Mouse (Mus musculus) E14TG2a.4 (cell line): ENCODE measurements around the gene Kcnip4.

ENCODE experiments used
- H3K27me3 ChIP-seq: 2 replicates; pipeline ENCODE4 v1.6.1; 2014; ENCODE audit warnings: low read length, control low read depth; ENCODE audit not compliant: insufficient read depth
- H3K36me3 ChIP-seq: 2 replicates; pipeline ENCODE4 v1.6.1; 2014; ENCODE audit warnings: low read length, control low read depth; ENCODE audit not compliant: insufficient read depth
- H3K4me1 ChIP-seq: replicated peaks from 2 replicates; pipeline ENCODE4 v1.6.1; 2014; ENCODE audit warnings: low read depth, low read length, control low read depth
- H3K4me3 ChIP-seq: replicated peaks from 2 replicates; pipeline ENCODE4 v1.5.1; 2014; ENCODE audit warnings: mild to moderate bottlenecking, low read length
- H3K9me3 ChIP-seq: 2 replicates; pipeline ENCODE4 v1.6.1; 2014; ENCODE audit warnings: low read length, control low read depth
- CTCF ChIP-seq: conservative IDR thresholded peaks from 2 replicates; pipeline ENCODE4 v1.5.1; 2014; ENCODE audit warnings: low read length
- NANOG ChIP-seq: IDR thresholded peaks from 2 replicates; pipeline ENCODE4 v1.6.1; 2014; ENCODE audit warnings: borderline replicate concordance, low read length, mixed read lengths
- POU5F1 ChIP-seq: IDR thresholded peaks from 2 replicates; pipeline ENCODE4 v1.6.1; 2014; ENCODE audit warnings: low read length, borderline replicate concordance

The Kcnip4 gene

DNA sequence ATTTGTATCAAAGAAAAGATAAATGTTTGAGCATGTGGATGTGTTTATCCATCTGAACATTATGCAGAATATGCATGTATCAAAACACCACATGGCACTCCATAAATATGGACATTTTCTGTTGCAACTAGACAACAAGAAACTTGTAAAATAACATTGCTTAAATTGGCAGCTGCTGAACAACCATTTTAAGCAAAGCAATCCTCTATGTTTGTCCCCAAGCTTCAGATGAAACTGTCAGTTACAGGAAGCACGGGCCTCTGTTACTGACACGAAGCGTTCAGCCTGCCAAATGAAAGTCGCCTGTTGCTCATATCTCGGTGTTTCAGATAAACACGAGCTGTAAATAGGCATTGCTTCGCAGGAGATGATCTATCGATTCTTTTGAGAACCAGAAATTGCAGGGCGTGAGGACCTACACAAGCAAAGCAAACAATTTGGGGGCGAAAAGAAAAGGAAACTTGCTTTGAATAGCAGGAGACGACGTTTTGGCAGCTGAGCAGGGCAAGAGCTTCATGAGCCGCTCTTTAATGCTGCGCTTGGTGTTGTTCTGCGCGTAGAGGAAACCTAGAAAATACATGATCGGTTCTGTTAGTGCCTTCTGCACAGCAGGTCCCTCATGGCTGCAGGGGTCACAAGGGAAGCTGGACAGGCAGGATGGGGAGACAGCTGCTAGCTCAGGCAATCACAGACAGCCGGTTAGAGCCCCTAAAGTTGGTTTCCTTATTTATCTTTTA, 1015.3 kb downstream of the Kcnip4 start:
- TF ChIP-seq CTCF, result no peak
- TF ChIP-seq POU5F1, result no peak
- TF ChIP-seq NANOG, result no peak
- Histone ChIP-seq H3K4me1 (peaks cover 5% of the 10 kb centered on the region), H3K9me3 (no peaks in the 10 kb centered on the region), H3K36me3 (no peaks in the 10 kb centered on the region), H3K4me3 (no peak overlapping the region), H3K27me3 (no peaks in the 10 kb centered on the region)

DNA sequence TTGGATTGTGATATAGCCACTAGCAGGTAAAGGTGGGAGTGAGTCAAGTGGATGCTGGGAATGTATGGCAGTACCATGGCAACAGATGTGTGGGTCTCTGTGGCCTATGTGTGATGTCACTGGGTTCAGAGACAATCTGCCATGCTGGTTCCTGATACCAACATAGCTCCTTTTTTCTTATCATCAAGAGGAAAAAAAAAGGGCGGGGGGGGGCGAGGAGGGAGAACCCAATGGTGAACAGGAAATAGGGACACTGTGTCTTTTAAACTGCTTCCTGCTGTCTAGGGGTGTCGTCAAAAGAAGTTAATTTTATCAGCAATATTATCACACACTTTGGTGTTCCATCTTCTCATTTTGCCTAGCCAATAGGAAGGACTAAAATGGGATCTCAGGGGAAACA, 1021.6 kb downstream of the Kcnip4 start:
- peaks cover 10% of the 10 kb centered on the region for H3K4me1 ChIP-seq
- no peaks in the 10 kb centered on the region for H3K9me3 ChIP-seq
- H3K36me3 ChIP-seq, result no peaks in the 10 kb centered on the region
- TF ChIP-seq NANOG (no peak), CTCF (no peak), POU5F1 (no peak)
- no peak overlapping the region for H3K4me3 ChIP-seq
- no peaks in the 10 kb centered on the region for H3K27me3 ChIP-seq

DNA sequence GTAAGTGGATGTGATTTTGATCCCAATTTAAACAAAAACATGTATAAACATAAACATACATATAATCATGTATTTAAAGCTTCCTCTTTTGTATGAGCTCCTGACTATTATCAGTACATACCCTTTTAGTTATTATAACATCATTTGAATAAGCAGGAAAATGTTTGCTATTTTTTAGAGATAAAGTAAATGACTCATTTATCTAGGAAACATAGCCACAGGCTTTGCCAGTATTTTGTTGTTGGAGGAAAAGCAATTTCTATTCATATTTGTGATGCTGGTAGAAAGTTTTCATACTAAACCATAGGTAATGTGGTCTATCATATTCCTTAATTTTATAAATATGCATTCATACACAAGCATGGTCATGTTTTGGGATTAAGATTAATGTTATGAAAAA, 1022.3 kb downstream of the Kcnip4 start:
- Histone ChIP-seq H3K9me3 (no peaks in the 10 kb centered on the region), H3K36me3 (no peaks in the 10 kb centered on the region), H3K4me3 (no peak overlapping the region), H3K4me1 (peaks cover 10% of the 10 kb centered on the region), H3K27me3 (no peaks in the 10 kb centered on the region)
- TF ChIP-seq POU5F1, result no peak

DNA sequence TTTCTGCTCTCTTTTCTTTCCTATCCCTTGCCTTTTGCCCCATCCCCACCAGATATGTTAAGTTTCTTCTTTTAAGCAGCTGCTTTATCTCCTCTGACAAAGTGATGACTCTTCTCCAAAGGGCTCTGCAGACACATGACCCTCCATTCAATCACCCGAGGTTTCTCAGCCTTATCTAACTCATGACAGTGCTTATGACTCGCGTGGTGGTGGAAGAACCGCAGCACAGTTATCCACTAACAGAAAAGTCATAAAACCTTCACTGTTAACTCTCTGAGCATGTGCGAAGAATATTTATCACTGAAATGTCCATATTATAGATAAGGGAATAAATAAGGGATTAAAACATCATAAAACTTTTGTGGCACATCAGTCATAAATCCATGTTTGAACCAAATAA, 1024.5 kb downstream of the Kcnip4 start:
- H3K9me3 ChIP-seq, result no peaks in the 10 kb centered on the region
- no peaks in the 10 kb centered on the region for H3K36me3 ChIP-seq
- H3K27me3 ChIP-seq, result no peaks in the 10 kb centered on the region
- TF ChIP-seq POU5F1 (no peak), NANOG (no peak), CTCF (no peak)
- H3K4me1 ChIP-seq, result peaks cover 10% of the 10 kb centered on the region
- no peak overlapping the region for H3K4me3 ChIP-seq

DNA sequence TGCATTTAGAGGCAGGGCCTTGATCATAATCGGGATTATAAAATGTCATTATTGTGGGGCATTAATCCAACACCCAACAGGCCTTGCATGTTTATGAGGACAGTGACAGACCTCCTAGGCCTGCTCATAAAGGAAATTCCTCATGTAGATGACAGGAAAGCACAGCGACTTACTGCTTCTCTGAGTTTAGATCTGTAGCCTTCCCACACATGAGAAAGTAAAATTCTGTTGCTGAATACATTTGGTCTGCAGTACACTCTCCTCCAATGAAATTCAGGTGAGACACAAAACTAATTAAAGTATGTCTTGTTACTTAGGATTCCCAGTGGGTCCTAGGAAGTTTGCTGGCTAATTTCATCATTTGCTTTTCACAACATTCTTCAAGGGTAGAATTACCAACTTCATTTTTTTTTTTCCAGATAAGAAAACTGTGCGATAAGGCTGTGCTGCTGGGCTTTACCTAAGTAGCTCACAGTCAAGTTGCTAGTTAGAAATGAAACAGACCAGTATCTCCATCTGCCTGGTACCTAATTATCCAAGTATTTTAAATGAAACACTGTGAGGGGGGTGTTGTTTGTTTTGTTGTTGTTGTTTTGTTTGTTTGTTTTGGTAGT, 1033.7 kb downstream of the Kcnip4 start:
- TF ChIP-seq POU5F1 (no peak), NANOG (no peak), CTCF (no peak)
- Histone ChIP-seq H3K4me3 (no peak overlapping the region), H3K27me3 (no peaks in the 10 kb centered on the region), H3K9me3 (no peaks in the 10 kb centered on the region), H3K4me1 (no peaks in the 10 kb centered on the region), H3K36me3 (no peaks in the 10 kb centered on the region)

DNA sequence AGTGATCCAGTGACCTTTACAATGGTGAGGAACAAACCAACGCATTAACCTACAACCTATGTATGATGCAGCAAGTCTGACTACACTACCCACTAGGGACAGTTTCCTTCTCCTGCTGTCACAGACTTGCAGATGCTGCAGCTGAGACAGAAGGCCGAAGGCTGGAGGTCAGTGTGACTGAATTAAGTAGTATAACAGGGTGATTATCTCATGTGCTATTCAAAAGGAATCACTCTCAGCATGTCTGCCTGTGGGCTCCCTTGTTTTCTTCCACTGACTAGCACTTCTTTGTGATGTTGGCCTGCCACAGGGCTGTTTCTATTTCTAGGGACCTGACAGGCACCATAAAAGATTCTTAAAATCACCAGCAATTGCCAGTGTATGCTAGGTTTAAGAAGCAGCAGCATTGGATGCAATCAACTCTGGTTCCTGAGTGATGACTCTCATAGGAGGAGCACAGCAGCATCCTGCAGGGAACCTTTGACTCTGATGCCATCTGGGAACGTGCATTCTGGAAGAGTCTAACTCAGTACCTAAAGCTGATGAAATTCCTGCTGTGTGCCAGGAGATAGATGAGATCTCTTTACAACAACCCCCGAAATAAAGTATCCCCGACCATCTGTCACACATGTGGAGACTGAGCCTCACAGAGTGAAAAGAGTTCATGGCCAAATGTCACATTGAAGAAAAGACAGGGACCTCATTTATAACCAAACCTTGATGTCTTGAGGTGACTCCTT, 1035.0 kb downstream of the Kcnip4 start:
- H3K4me3 ChIP-seq, result no peak overlapping the region
- no peaks in the 10 kb centered on the region for H3K27me3 ChIP-seq
- no peaks in the 10 kb centered on the region for H3K9me3 ChIP-seq
- no peaks in the 10 kb centered on the region for H3K4me1 ChIP-seq
- TF ChIP-seq NANOG, result no peak
- TF ChIP-seq CTCF, result no peak
- no peak for TF ChIP-seq POU5F1
- H3K36me3 ChIP-seq, result no peaks in the 10 kb centered on the region

DNA sequence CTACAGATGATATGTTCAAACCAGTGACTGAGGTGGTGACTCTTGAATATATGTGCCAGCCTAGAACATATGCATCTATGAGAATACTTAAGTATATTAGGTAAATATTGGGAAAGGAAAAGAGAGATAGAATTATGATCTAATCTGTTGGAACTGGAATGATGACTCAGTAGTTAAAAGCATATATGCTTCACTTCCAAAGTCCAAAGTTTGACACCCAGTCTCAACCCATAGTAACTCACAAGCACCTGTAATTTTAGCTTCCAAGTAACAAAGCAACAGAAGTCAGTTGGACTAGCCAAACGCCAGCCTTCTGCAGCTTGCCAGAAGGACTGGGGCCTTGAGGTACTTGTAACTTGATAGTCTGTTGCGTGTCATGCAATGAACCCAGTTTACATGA, 1041.6 kb downstream of the Kcnip4 start:
- Histone ChIP-seq H3K9me3 (no peaks in the 10 kb centered on the region), H3K4me1 (no peaks in the 10 kb centered on the region), H3K4me3 (no peak overlapping the region), H3K27me3 (no peaks in the 10 kb centered on the region), H3K36me3 (no peaks in the 10 kb centered on the region)
- TF ChIP-seq NANOG (no peak), CTCF (no peak), POU5F1 (no peak)

DNA sequence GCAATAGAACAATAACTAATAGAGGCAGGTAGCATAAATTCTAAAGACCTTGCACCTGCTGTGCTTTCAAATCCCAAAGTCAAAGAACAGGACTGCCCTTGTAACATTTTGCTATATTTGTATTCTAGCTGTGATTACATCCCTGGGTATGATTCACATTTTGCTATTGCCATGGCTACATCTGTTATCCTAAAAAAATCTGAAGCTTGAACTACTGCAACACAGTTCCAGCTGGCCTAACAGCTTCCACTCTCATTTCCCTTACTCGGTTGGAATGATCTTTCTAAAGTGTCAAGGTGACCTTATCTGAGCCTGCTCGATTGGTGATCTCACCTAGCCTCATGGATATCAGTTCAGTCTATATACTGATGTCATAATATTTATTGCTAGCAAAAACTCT, 1064.5 kb downstream of the Kcnip4 start:
- Histone ChIP-seq H3K4me1 (no peaks in the 10 kb centered on the region), H3K27me3 (no peaks in the 10 kb centered on the region), H3K4me3 (no peak overlapping the region), H3K9me3 (no peaks in the 10 kb centered on the region), H3K36me3 (no peaks in the 10 kb centered on the region)
- no peak for TF ChIP-seq NANOG
- TF ChIP-seq CTCF, result no peak
- no peak for TF ChIP-seq POU5F1

DNA sequence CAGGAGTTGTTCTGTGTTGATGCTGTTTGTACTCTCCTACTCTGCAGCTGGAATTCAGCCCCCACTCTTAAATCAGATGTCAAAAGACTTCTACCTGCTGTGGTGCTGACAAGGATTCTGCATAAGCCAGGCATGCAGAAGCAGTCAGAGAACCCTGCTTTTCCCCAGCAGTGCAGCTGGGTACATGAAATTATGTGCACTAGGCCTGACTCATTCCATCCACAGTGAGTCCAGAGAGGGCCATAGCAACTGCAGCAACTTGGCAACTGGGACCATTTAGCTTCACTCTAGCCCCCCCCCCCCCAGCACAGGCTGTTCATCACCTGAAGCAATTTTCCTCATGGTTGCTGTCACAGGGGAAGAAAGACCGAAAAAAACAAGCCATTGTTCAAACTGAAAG, 1075.8 kb downstream of the Kcnip4 start:
- no peak for TF ChIP-seq POU5F1
- TF ChIP-seq CTCF, result no peak
- TF ChIP-seq NANOG, result no peak
- Histone ChIP-seq H3K27me3 (no peaks in the 10 kb centered on the region), H3K36me3 (no peaks in the 10 kb centered on the region), H3K4me1 (no peaks in the 10 kb centered on the region), H3K9me3 (no peaks in the 10 kb centered on the region), H3K4me3 (no peak overlapping the region)
